Mouse (Mus musculus) testis, adult 2 months (tissue): Measurements from ENCODE around the gene Cactin. TPM values are rescaled to one million over a fixed set of nuclear protein-coding genes. Genes with fewer than 3 reads are reported as not detected.

Source experiments
- H3K27ac ChIP-seq: fragments of 200-500 bp; 2 replicates; pipeline ENCODE4 v1.5.1; 2012; ENCODE audit warnings: low read depth, low read length; ENCODE audit not compliant: control insufficient read depth, insufficient read depth
- H3K27me3 ChIP-seq: fragments of 200-500 bp; 2 replicates; pipeline ENCODE4 v1.6.1; 2012; ENCODE audit warnings: mild to moderate bottlenecking, low read length, moderate library complexity; ENCODE audit not compliant: control insufficient read depth, insufficient read depth
- H3K36me3 ChIP-seq: fragments of 200-500 bp; 2 replicates; pipeline ENCODE4 v1.6.1; 2012; ENCODE audit warnings: mild to moderate bottlenecking, low read length; ENCODE audit not compliant: control insufficient read depth, insufficient read depth
- H3K4me1 ChIP-seq: fragments of 200-500 bp; 2 replicates; pipeline ENCODE4 v1.6.1; 2012; ENCODE audit warnings: low read length; ENCODE audit not compliant: control insufficient read depth, insufficient read depth
- H3K4me3 ChIP-seq: fragments of 200-500 bp; 2 replicates; pipeline ENCODE4 v1.5.1; 2012; ENCODE audit warnings: low read depth, mild to moderate bottlenecking, low read length, moderate library complexity, mixed read lengths; ENCODE audit not compliant: control insufficient read depth
- CTCF ChIP-seq: fragments of 200-500 bp; IDR thresholded peaks from 2 replicates; pipeline ENCODE4 v1.5.1; 2012; ENCODE audit warnings: low read depth, mild to moderate bottlenecking, inconsistent platforms, low read length, moderate library complexity; ENCODE audit not compliant: control insufficient read depth, insufficient read depth, insufficient replicate concordance
- POLR2A ChIP-seq: fragments of 200-500 bp; IDR thresholded peaks from 2 replicates; pipeline ENCODE4 v1.6.1; 2012; ENCODE audit warnings: low read depth, mild to moderate bottlenecking, inconsistent platforms, low read length, moderate library complexity; ENCODE audit not compliant: control insufficient read depth
- polyA plus RNA-seq: library from polyadenylated mRNA; depleted of rRNA; stranded (reverse); fragments of >200 nt; gene quantifications from 2 replicates; pipeline ENCODE4 v1.2.3, GENCODE M21; 2012

Gene Cactin
- polyA plus RNA-seq, 1 experiment, result 13.4 TPM

- Histone ChIP-seq H3K36me3 (no peaks in the 10 kb centered on the region), H3K4me1 (peaks cover 24% of the 10 kb centered on the region), H3K27ac (no peak overlapping the region), H3K4me3 (peak overlapping the region; percentile 69), H3K27me3 (no peaks in the 10 kb centered on the region)
- TF ChIP-seq CTCF, result no peak
- no peak for TF ChIP-seq POLR2A
Observed at GRCm38 (mm10) chr10:81285694-81286450, 35.0 kb upstream of the Cactin start.

GRCm38 (mm10) chr10:81286586-81286985, 34.3 kb upstream of the Cactin start:
- Histone ChIP-seq H3K4me3 (no peak overlapping the region), H3K4me1 (peaks cover 17% of the 10 kb centered on the region), H3K27ac (no peak overlapping the region), H3K27me3 (no peaks in the 10 kb centered on the region), H3K36me3 (no peaks in the 10 kb centered on the region)
- no peak for TF ChIP-seq POLR2A
- TF ChIP-seq CTCF, result no peak

- Histone ChIP-seq H3K4me3 (no peak overlapping the region), H3K27ac (no peak overlapping the region), H3K4me1 (peaks cover 20% of the 10 kb centered on the region), H3K27me3 (no peaks in the 10 kb centered on the region), H3K36me3 (no peaks in the 10 kb centered on the region)
- TF ChIP-seq POLR2A, result no peak
- TF ChIP-seq CTCF, result peak; percentile 95
Observed at GRCm38 (mm10) chr10:81287513-81288157, 33.3 kb upstream of the Cactin start.

- Histone ChIP-seq H3K27ac (no peak overlapping the region), H3K4me3 (no peak overlapping the region), H3K36me3 (no peaks in the 10 kb centered on the region), H3K27me3 (no peaks in the 10 kb centered on the region), H3K4me1 (peaks cover 25% of the 10 kb centered on the region)
- TF ChIP-seq POLR2A, result no peak
- TF ChIP-seq CTCF, result peak; percentile 51; the same call in 1 of the 2 replicates
Observed at GRCm38 (mm10) chr10:81288601-81289000, 32.3 kb upstream of the Cactin start.

- Histone ChIP-seq H3K36me3 (no peaks in the 10 kb centered on the region), H3K4me1 (peaks cover 31% of the 10 kb centered on the region), H3K27me3 (no peaks in the 10 kb centered on the region), H3K27ac (no peak overlapping the region), H3K4me3 (no peak overlapping the region)
- no peak for TF ChIP-seq POLR2A
- TF ChIP-seq CTCF, result peak; percentile 88
Observed at GRCm38 (mm10) chr10:81289278-81289677, 31.6 kb upstream of the Cactin start.

GRCm38 (mm10) chr10:81289811-81290210, 31.1 kb upstream of the Cactin start:
- H3K27ac ChIP-seq, result no peak overlapping the region

GRCm38 (mm10) chr10:81290698-81291460, 30.0 kb upstream of the Cactin start:
- H3K27me3 ChIP-seq, result no peaks in the 10 kb centered on the region
- peaks cover 22% of the 10 kb centered on the region for H3K4me1 ChIP-seq
- H3K27ac ChIP-seq, result no peak overlapping the region
- H3K36me3 ChIP-seq, result no peaks in the 10 kb centered on the region
- no peak overlapping the region for H3K4me3 ChIP-seq
- TF ChIP-seq POLR2A, result no peak
- no peak for TF ChIP-seq CTCF

More at GRCm38 (mm10) chr10:81289811-81290210, 31.1 kb upstream of the Cactin start:
- Histone ChIP-seq H3K27me3 (no peaks in the 10 kb centered on the region), H3K4me1 (peaks cover 32% of the 10 kb centered on the region), H3K36me3 (no peaks in the 10 kb centered on the region), H3K4me3 (no peak overlapping the region)
- TF ChIP-seq CTCF (no peak), POLR2A (no peak)
